Mouse (Mus musculus) spleen, adult 2 months (tissue): ENCODE measurements around the gene Mrap.

Experiments used
- CTCF ChIP-seq: fragments of 200-500 bp; IDR thresholded peaks from 2 replicates; pipeline ENCODE4 v1.5.1; 2011; ENCODE audit warnings: mild to moderate bottlenecking, inconsistent platforms; ENCODE audit not compliant: insufficient read depth, insufficient read length, insufficient replicate concordance; ENCODE audit errors: extremely low read depth
- POLR2A ChIP-seq: fragments of 200-500 bp; IDR thresholded peaks from 2 replicates; pipeline ENCODE4 v1.6.1; 2011; ENCODE audit warnings: low read depth, low read length, inconsistent platforms

- TF ChIP-seq CTCF (no peak), POLR2A (no peak)
Observed at GRCm38 (mm10) chr16:90701541-90701940, 36.5 kb upstream of the Mrap start.
